Mouse (Mus musculus) lung, adult 2 months (tissue): ENCODE measurements around the gene Fndc3a.

Source experiments
- CTCF ChIP-seq: fragments of 200-500 bp; IDR thresholded peaks from 2 replicates; pipeline ENCODE4 v1.5.1; 2011; ENCODE audit warnings: mild to moderate bottlenecking, low read length, control low read depth; ENCODE audit not compliant: insufficient read depth
- POLR2A ChIP-seq: fragments of 200-500 bp; IDR thresholded peaks from 2 replicates; pipeline ENCODE4 v1.6.1; 2011; ENCODE audit warnings: low read depth, mild to moderate bottlenecking, control low read depth, low read length, borderline replicate concordance; ENCODE audit errors: extremely low read depth

- TF ChIP-seq POLR2A (no peak), CTCF (no peak)
Observed at GRCm38 (mm10) chr14:72700056-72700455, 9.7 kb downstream of the Fndc3a start.
